Mouse (Mus musculus) kidney, adult 2 months (tissue): ENCODE measurements around the gene Rassf3. TPM values are rescaled to one million over a fixed set of nuclear protein-coding genes. Genes with fewer than 3 reads are reported as not detected.

Source experiments
- DNase-seq: peaks from one replicate; pipeline ENCODE4 v3.0.0; 2021
- H3K27ac ChIP-seq: fragments of 200-500 bp; 2 replicates; pipeline ENCODE4 v1.5.1; 2012; ENCODE audit warnings: low read depth, low read length, control low read depth, inconsistent platforms; ENCODE audit not compliant: insufficient read depth
- H3K27me3 ChIP-seq: fragments of 200-500 bp; replicated peaks from 2 replicates; pipeline ENCODE4 v1.6.1; 2012; ENCODE audit warnings: mild to moderate bottlenecking, moderate library complexity, low read length, inconsistent platforms; ENCODE audit not compliant: control insufficient read depth, insufficient read depth
- H3K36me3 ChIP-seq: fragments of 200-500 bp; 2 replicates; pipeline ENCODE4 v1.6.1; 2012; ENCODE audit warnings: mild to moderate bottlenecking, moderate library complexity, low read length, inconsistent platforms; ENCODE audit not compliant: control insufficient read depth, insufficient read depth
- H3K4me1 ChIP-seq: fragments of 200-500 bp; 2 replicates; pipeline ENCODE4 v1.6.1; 2011; ENCODE audit warnings: low read length; ENCODE audit not compliant: control insufficient read depth, insufficient read depth
- H3K4me3 ChIP-seq: fragments of 200-500 bp; 2 replicates; pipeline ENCODE4 v1.5.1; 2011; ENCODE audit warnings: mild to moderate bottlenecking, low read depth, low read length, control low read depth; ENCODE audit not compliant: insufficient read depth
- CTCF ChIP-seq: fragments of 200-500 bp; conservative IDR thresholded peaks from 2 replicates; pipeline ENCODE4 v1.5.1; 2011; ENCODE audit warnings: low read depth, mild to moderate bottlenecking, control low read depth, low read length, moderate library complexity, mixed read lengths; ENCODE audit not compliant: insufficient read depth, insufficient read length
- POLR2A ChIP-seq: fragments of 200-500 bp; IDR thresholded peaks from one replicate; pipeline ENCODE4 v1.6.1; 2011; ENCODE audit warnings: low read depth, low read length, control low read depth
- WGBS: fragments of 180-500 bp; shearing (Covaris S2); methylation state at CpG from one replicate; pipeline ENCODE4 v1.1.7; 2018; 5-methylcytosine and 5-hydroxymethylcytosine counted together
- polyA plus RNA-seq: library from polyadenylated mRNA; depleted of rRNA; stranded (reverse); fragments of >200 nt; gene quantifications from 2 replicates; pipeline ENCODE4 v1.2.3, GENCODE M21; 2012

Rassf3 gene
- polyA plus RNA-seq, 1 experiment, result 35.3 TPM

DNA sequence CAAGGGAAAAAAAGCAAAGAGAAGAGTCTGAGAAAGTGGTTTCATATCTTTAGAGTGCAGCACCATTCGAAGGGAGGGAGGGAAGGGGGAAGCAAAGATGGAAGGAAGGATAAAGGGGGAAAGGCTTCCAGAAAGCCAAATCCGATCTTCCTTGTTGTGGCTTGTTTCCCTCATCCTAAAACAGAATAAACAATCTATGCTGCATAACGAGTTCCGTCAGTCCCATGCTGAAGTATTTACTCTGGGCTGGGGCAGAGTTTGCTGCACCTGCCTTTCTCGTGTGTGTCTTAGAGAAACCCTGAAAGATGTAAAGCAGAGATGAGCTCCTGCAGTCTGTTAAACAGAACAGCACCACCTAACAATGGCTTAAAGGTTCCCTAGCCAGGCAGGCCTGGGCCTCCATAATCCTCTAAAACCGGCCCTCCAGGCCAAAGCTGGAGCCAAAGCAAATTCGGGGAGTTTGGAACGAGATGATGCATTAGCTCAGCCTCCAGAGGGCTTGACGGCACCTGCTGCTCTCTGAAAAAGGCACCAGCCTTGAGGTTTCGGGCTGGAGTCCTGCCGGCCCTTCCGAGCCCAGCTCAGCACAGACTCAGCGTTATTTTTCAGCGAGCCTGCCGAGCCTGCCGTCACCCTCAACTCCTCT, 43.4 kb downstream of the Rassf3 start:
- 46% methylated on average over 16 of the region's 16 CpGs for WGBS
- TF ChIP-seq CTCF (no peak), POLR2A (no peak)
- H3K4me1 ChIP-seq, result peaks cover 54% of the 10 kb centered on the region
- no peaks in the 10 kb centered on the region for H3K27me3 ChIP-seq
- no peak overlapping the region for H3K4me3 ChIP-seq
- H3K36me3 ChIP-seq, result no peaks in the 10 kb centered on the region
- H3K27ac ChIP-seq, result peak overlapping the region; percentile 37
- DNase-seq, result no peak

DNA sequence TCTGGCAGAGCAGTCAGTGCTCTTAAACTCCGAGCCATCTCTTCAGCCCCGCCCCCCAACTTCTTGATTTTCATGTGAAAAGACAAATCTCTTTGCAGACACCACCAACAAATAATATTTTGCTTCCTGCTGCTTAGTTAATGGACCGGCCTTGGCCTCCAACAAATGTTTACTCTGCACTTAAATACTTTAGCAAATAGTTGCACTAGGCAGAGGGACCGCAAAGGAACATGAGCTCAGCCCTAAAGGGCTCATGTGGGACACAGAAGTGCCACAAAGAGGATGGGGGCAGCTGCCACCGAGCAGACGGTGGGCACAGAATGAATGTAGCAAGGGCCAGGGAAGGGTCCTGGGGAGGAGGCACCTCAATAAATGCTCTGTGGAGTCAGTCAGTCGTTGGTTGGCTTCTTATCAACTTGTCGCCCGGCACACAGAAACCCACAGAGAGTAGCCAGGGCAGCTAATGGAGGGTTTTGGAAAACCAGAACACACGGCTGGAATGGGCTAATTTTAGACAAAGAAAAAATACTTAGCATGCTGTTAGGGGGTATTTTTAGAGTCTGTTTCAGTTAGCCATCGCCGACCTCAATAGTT, 44.0 kb downstream of the Rassf3 start:
- TF ChIP-seq CTCF, result no peak
- TF ChIP-seq POLR2A, result no peak
- DNase-seq, result peak; percentile 52
- no peaks in the 10 kb centered on the region for H3K36me3 ChIP-seq
- no peaks in the 10 kb centered on the region for H3K27me3 ChIP-seq
- H3K27ac ChIP-seq, result peak overlapping the region; percentile 76
- 44% methylated on average over 12 of the region's 12 CpGs for WGBS
- no peak overlapping the region for H3K4me3 ChIP-seq
- peaks cover 54% of the 10 kb centered on the region for H3K4me1 ChIP-seq

DNA sequence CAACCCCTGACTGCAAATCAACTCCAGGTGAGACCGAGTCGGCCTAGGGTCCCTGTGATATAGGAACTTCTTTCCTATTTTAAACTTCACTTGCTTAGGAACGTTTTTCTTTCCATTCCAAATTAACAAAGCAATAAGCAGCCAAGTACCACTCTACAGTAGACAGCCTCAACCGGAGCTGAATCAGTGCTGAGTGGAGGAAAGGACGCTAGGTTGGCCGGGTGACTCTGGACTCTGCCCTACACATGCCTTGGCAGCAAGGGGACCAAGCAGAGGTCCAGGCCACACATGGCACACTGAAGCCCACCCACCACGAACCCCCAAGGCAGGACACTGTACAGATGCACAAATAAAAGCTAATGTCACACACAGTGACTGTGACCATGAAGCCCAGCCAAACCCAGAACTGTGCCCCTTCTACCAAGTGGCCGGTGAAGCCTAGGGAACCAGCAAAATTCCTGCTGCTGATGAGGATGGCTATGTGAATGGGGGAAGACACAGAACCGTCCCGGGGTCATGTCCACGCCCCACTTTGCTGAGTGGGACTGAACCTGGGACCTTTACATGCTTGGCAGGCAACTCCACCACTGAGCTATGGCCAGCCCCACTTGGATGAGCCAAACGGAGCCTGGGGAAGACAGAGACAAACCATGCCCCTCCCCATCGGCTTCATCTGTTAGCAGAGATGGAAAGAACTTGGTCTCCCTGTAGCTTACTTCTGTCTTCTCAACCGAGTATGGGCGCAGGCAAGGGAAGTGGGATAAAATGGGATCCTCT, 45.2 kb downstream of the Rassf3 start:
- peak; percentile 47 for DNase-seq
- no peaks in the 10 kb centered on the region for H3K27me3 ChIP-seq
- H3K36me3 ChIP-seq, result no peaks in the 10 kb centered on the region
- H3K4me1 ChIP-seq, result peaks cover 47% of the 10 kb centered on the region
- WGBS, result 50% methylated on average over 15 of the region's 15 CpGs
- TF ChIP-seq POLR2A, result no peak
- TF ChIP-seq CTCF, result no peak
- peak overlapping the region; percentile 76 for H3K27ac ChIP-seq
- H3K4me3 ChIP-seq, result no peak overlapping the region

DNA sequence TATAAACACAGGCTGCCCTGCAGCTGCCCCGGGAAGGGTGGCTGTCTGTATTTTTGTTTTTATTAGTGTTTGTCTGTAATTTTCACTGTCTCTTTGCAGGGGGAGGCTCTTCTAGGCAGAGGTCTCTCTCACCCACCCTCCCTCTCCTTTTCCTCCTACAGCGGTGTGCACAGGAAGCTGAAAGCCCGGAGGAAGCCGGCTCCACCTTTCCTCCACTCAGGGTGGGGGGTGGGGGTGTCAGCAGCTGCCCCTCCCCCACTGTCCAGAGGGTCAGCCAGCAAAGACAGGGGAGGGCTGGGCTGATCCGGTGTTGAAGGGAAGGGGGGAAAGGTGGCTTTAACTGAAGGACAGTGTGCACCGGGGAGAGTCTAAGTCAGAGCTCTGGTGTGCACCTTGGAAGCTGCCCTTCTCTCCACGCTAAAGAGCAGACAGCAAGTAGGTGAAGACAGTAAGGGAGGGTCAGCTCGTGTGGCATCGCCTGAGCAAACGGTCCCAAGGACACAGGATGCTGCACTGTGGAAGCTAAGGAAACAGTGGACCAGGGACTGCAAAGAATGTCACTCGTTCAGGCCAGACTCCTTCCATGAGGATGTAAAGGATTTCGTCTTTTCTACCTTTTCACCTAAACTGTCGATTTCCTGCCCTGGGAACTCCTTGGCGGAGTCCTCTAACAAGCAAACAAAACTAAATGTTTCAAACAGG, 46.0 kb downstream of the Rassf3 start:
- no peak for TF ChIP-seq POLR2A
- peaks cover 40% of the 10 kb centered on the region for H3K4me1 ChIP-seq
- no peaks in the 10 kb centered on the region for H3K27me3 ChIP-seq
- peak overlapping the region; percentile 96 for H3K27ac ChIP-seq
- peak; percentile 74 for DNase-seq
- 19% methylated on average over 14 of the region's 14 CpGs for WGBS
- H3K4me3 ChIP-seq, result no peak overlapping the region
- no peaks in the 10 kb centered on the region for H3K36me3 ChIP-seq

DNA sequence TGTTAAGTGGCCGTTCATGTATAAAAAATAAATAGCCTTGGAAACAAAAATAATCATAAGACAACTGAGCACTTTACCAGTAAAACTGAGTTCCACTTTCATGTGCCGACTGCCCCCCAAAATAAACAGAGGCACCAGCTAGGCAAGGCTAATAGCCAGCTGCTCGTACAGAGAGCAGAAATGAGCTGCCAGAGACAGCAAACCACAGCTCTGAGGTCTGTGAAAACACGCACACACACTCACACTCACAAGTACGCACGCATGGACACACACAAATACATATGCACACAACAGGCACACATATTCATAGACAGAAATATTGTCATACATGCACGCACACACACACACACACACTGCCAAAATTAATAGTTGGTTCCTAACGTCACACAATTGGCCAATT, 46.6 kb downstream of the Rassf3 start:
- peaks cover 43% of the 10 kb centered on the region for H3K4me1 ChIP-seq

DNA sequence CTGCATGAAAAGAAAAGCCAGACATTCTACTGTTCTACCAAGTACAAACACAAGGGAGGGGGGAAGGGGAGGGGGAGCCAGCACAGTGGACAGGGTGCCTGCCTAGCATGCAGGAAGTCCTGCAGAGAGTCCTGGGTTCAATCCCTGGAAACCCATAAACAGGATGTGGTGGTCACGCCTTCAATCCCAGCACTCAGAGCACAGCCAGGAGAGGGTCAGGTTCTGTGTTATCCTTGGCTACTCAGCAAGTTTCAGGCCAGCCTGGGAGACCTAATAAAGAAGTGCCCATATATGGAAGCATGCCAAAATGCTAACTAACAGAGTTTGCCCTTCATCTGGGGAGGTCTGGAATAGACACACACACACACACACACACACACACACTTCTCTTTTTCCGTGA, 47.1 kb downstream of the Rassf3 start:
- no peak for TF ChIP-seq POLR2A
- TF ChIP-seq CTCF, result no peak
- peak; percentile 82 for DNase-seq

More for the DNA sequence above, 46.6 kb downstream of the Rassf3 start:
- Histone ChIP-seq H3K27me3 (no peaks in the 10 kb centered on the region), H3K36me3 (no peaks in the 10 kb centered on the region), H3K27ac (peak overlapping the region; percentile 96; the same call in 1 of the 2 replicates), H3K4me3 (no peak overlapping the region)
- peak; percentile 31 for DNase-seq
- 17% methylated on average over 8 of the region's 8 CpGs for WGBS
- TF ChIP-seq POLR2A (no peak), CTCF (no peak)

More for the DNA sequence above, 47.1 kb downstream of the Rassf3 start:
- no peaks in the 10 kb centered on the region for H3K27me3 ChIP-seq
- no peak overlapping the region for H3K4me3 ChIP-seq
- H3K27ac ChIP-seq, result peak overlapping the region; percentile 96; the same call in 1 of the 2 replicates
- no peaks in the 10 kb centered on the region for H3K36me3 ChIP-seq
- 9% methylated on average over 2 of the region's 2 CpGs for WGBS
- peaks cover 46% of the 10 kb centered on the region for H3K4me1 ChIP-seq
